Mouse (Mus musculus): ENCODE data around the gene Tcf12. TPM values are rescaled to one million over a fixed set of nuclear protein-coding genes. Genes with fewer than 3 reads are reported as not detected.

Gene Tcf12
- total RNA-seq, 2 experiments from 2014 or later = 38.9 to 48.0 TPM

GRCm38 (mm10) chr9:71975141-71975540 lies 136.5 kb downstream of the Tcf12 start:
- intact Hi-C loops (cut with DNase I) = no loop called here
- Histone ChIP-seq H3K27ac (no peak overlapping the region), H3K4me3 (no peak overlapping the region)
- DNase-seq (ENCODE audit: extremely low spot score in 1 of 2, low spot score in 2 of 2) = no peak
- TF ChIP-seq CTCF (IDR thresholded peaks at IDR 0.05) = no peak

- Histone ChIP-seq H3K4me3 (no peak overlapping the region), H3K27ac (0 out of 2 replicates have a peak overlapping the region, but pooled peaks have one; percentile 38)
- intact Hi-C loops (cut with DNase I) = no loop called here
Observed at GRCm38 (mm10) chr9:71974541-71974959, 137.1 kb downstream of the Tcf12 start.

GRCm38 (mm10) chr9:71964039-71964438 lies 147.6 kb downstream of the Tcf12 start:
- intact Hi-C loops (cut with DNase I) = no loop called here
- H3K27ac ChIP-seq = no peak overlapping the region
- TF ChIP-seq CTCF (IDR thresholded peaks at IDR 0.05) = no peak
- H3K4me3 ChIP-seq = no peak overlapping the region
- no peak for DNase-seq (ENCODE audit: extremely low spot score in 1 of 2, low spot score in 2 of 2)

More at GRCm38 (mm10) chr9:71974541-71974959, 137.1 kb downstream of the Tcf12 start:
- no peak for TF ChIP-seq CTCF (IDR thresholded peaks at IDR 0.05)
- no peak for DNase-seq (ENCODE audit: extremely low spot score in 1 of 2, low spot score in 2 of 2)

- peak overlapping the region; percentile 6; the same call in 1 of the 2 replicates for H3K27ac ChIP-seq
- peak overlapping the region; percentile 28 for H3K4me3 ChIP-seq
- DNase-seq (ENCODE audit: extremely low spot score in 1 of 2, low spot score in 2 of 2) = no peak
- intact Hi-C loops (cut with DNase I) = no loop called here
- TF ChIP-seq CTCF (IDR thresholded peaks at IDR 0.05) = peak; percentile 58
Observed at GRCm38 (mm10) chr9:71960026-71960396, 151.7 kb downstream of the Tcf12 start.

GRCm38 (mm10) chr9:71959259-71960025 lies 152.2 kb downstream of the Tcf12 start:
- DNase-seq (ENCODE audit: extremely low spot score in 1 of 2, low spot score in 2 of 2) = peak in 1 of 2 experiments; percentile 16
- Histone ChIP-seq H3K27ac (peak overlapping the region; percentile 41; the same call in 1 of the 2 replicates), H3K4me3 (peak overlapping the region; percentile 28)
- TF ChIP-seq CTCF (IDR thresholded peaks at IDR 0.05) = no peak
- intact Hi-C loops (cut with DNase I) = loop anchor here (5.0 kb wide), 2 partner anchors 127 to 312 kb away; no protein-coding TSS in a partner anchor

- Histone ChIP-seq H3K4me3 (no peak overlapping the region), H3K27ac (no peak overlapping the region)
- TF ChIP-seq CTCF (IDR thresholded peaks at IDR 0.05) = no peak
- DNase-seq (ENCODE audit: extremely low spot score in 1 of 2, low spot score in 2 of 2) = no peak
- intact Hi-C loops (cut with DNase I) = no loop called here
Observed at GRCm38 (mm10) chr9:71953217-71953616, 158.5 kb downstream of the Tcf12 start.

- DNase-seq (ENCODE audit: extremely low spot score in 1 of 2, low spot score in 2 of 2) = no peak
- TF ChIP-seq CTCF (IDR thresholded peaks at IDR 0.05) = no peak
- Histone ChIP-seq H3K27ac (no peak overlapping the region), H3K4me3 (no peak overlapping the region)
- intact Hi-C loops (cut with DNase I) = no loop called here
Observed at GRCm38 (mm10) chr9:71952621-71953076, 159.0 kb downstream of the Tcf12 start.

GRCm38 (mm10) chr9:71951926-71952325 lies 159.7 kb downstream of the Tcf12 start:
- intact Hi-C loops (cut with DNase I) = no loop called here
- no peak for TF ChIP-seq CTCF (IDR thresholded peaks at IDR 0.05)
- DNase-seq (ENCODE audit: extremely low spot score in 1 of 2, low spot score in 2 of 2) = no peak
- no peak overlapping the region for H3K4me3 ChIP-seq
- no peak overlapping the region for H3K27ac ChIP-seq

GRCm38 (mm10) chr9:71951341-71951740 lies 160.3 kb downstream of the Tcf12 start:
- intact Hi-C loops (cut with DNase I) = no loop called here
- TF ChIP-seq CTCF (IDR thresholded peaks at IDR 0.05) = no peak
- Histone ChIP-seq H3K4me3 (no peak overlapping the region), H3K27ac (no peak overlapping the region)
- no peak for DNase-seq (ENCODE audit: extremely low spot score in 1 of 2, low spot score in 2 of 2)

- no peak overlapping the region for H3K4me3 ChIP-seq
- intact Hi-C loops (cut with DNase I) = no loop called here
- DNase-seq (ENCODE audit: extremely low spot score in 1 of 2, low spot score in 2 of 2) = no peak
- no peak for TF ChIP-seq CTCF (IDR thresholded peaks at IDR 0.05)
- H3K27ac ChIP-seq = no peak overlapping the region
Observed at GRCm38 (mm10) chr9:71944801-71945200, 166.9 kb downstream of the Tcf12 start.

- no peak overlapping the region for H3K4me3 ChIP-seq
- no peak for DNase-seq (ENCODE audit: extremely low spot score in 1 of 2, low spot score in 2 of 2)
Observed at GRCm38 (mm10) chr9:71942424-71942823, 169.2 kb downstream of the Tcf12 start.

GRCm38 (mm10) chr9:71940016-71940415 lies 171.7 kb downstream of the Tcf12 start:
- TF ChIP-seq CTCF (IDR thresholded peaks at IDR 0.05) = no peak
- Histone ChIP-seq H3K27ac (no peak overlapping the region), H3K4me3 (no peak overlapping the region)
- DNase-seq (ENCODE audit: extremely low spot score in 1 of 2, low spot score in 2 of 2) = no peak
- intact Hi-C loops (cut with DNase I) = no loop called here

More at GRCm38 (mm10) chr9:71942424-71942823, 169.2 kb downstream of the Tcf12 start:
- TF ChIP-seq CTCF (IDR thresholded peaks at IDR 0.05) = no peak
- intact Hi-C loops (cut with DNase I) = no loop called here
- no peak overlapping the region for H3K27ac ChIP-seq

GRCm38 (mm10) chr9:71936199-71936598 lies 175.5 kb downstream of the Tcf12 start:
- TF ChIP-seq CTCF (IDR thresholded peaks at IDR 0.05) = no peak
- Histone ChIP-seq H3K4me3 (no peak overlapping the region), H3K27ac (no peak overlapping the region)
- intact Hi-C loops (cut with DNase I) = no loop called here
- DNase-seq (ENCODE audit: extremely low spot score in 1 of 2, low spot score in 2 of 2) = no peak

All from left cerebral cortex, adult 2 months (tissue).